ENCODE assay signal across 8 mouse cellular contexts in genomic region chr7:44983944-44984832, GRCm38 (mm10). TPM values are rescaled to one million over a fixed set of nuclear protein-coding genes. Genes with fewer than 3 reads are reported as not detected.
DNase-seq lines count a peak whose midpoint lies in the region; ATAC-seq lines count a peak whose summit lies in the region.
"Had no signal": no experiment of that assay in that cellular context is flagged by ENCODE, and none has a peak within 500 bp of the region (broad histone marks: within the 10 kb centered on the region; RNA-seq: fewer than 3 reads in every experiment).

No protein-coding gene starts in this region.

- no peak for ATAC-seq in lung, embryonic 16.5 days (ENCODE audit: low read depth)
- ATAC-seq in forebrain, embryonic 16.5 days, result no peak
- no peak for ATAC-seq in limb, embryonic 15.5 days (ENCODE audit: insufficient number of reproducible peaks, low FRiP score, low TSS enrichment, low read depth)
- no peak for ATAC-seq in stomach, embryonic 16.5 days (ENCODE audit: insufficient read depth, low FRiP score)

- H3K4me2 ChIP-seq in lung, embryonic 16.5 days (ENCODE audit: low read depth, low read length), result peak overlapping the region; percentile 71; the same call in 1 of the 2 replicates
- H3K4me2 ChIP-seq in forebrain, embryonic 16.5 days (ENCODE audit: low read length), result peak overlapping the region; percentile 79
- H3K4me2 ChIP-seq in limb, embryonic 15.5 days, result peak overlapping the region; percentile 66; the same call in 1 of the 2 replicates
- H3K4me2 ChIP-seq in stomach, embryonic 16.5 days (ENCODE audit: low read depth, low read length), result peak overlapping the region; percentile 56

- no peak overlapping the region; the same call in 1 of the 2 replicates for H3K4me3 ChIP-seq in lung, embryonic 16.5 days (ENCODE audit: low read length)
- H3K4me3 ChIP-seq in forebrain, embryonic 16.5 days (replicated peaks; ENCODE audit: low read length), result peak overlapping the region; percentile 74
- peak overlapping the region; percentile 63 for H3K4me3 ChIP-seq in limb, embryonic 15.5 days
- H3K4me3 ChIP-seq in stomach, embryonic 16.5 days (replicated peaks; ENCODE audit: low read length), result 0 out of 2 replicates have a peak overlapping the region, but pooled peaks have one; percentile 97

- no peak for DNase-seq in lung, postnatal 10 days
- no peak for DNase-seq in left cerebral cortex, adult 8-10 months (ENCODE audit: low spot score in 2 of 2)
- no peak for DNase-seq in testis, postnatal 10 days (ENCODE audit: low spot score)
- DNase-seq: lung, adult 2 months had no signal

- no peak overlapping the region for H3K27ac ChIP-seq in lung, embryonic 16.5 days (ENCODE audit: low read length)
- H3K27ac ChIP-seq in forebrain, embryonic 16.5 days (ENCODE audit: low read length), result no peak overlapping the region
- peak overlapping the region; percentile 50 for H3K27ac ChIP-seq in limb, embryonic 15.5 days
- 0 out of 2 replicates have a peak overlapping the region, but pooled peaks have one; percentile 26 for H3K27ac ChIP-seq in stomach, embryonic 16.5 days (ENCODE audit: low read length)

- H3K27me3 ChIP-seq in lung, embryonic 16.5 days (ENCODE audit: control insufficient read depth, insufficient read depth, low read depth, low read length), result no peaks in the 10 kb centered on the region
- H3K27me3 ChIP-seq in forebrain, embryonic 16.5 days (replicated peaks; ENCODE audit: control insufficient read depth, insufficient read depth, low read length), result no peaks in the 10 kb centered on the region
- no peaks in the 10 kb centered on the region for H3K27me3 ChIP-seq in limb, embryonic 15.5 days
- no peaks in the 10 kb centered on the region for H3K27me3 ChIP-seq in stomach, embryonic 16.5 days (ENCODE audit: control insufficient read depth, insufficient read depth, low read length)

- peak overlapping the region; percentile 10 for H3K9ac ChIP-seq in lung, embryonic 16.5 days (ENCODE audit: low read length)
- H3K9ac ChIP-seq in forebrain, embryonic 16.5 days (replicated peaks; ENCODE audit: low read depth, low read length), result no peak overlapping the region
- H3K9ac ChIP-seq in limb, embryonic 15.5 days, result no peak overlapping the region
- peak overlapping the region; percentile 34; the same call in 1 of the 2 replicates for H3K9ac ChIP-seq in stomach, embryonic 16.5 days (ENCODE audit: low read length)

- H3K4me1 ChIP-seq in lung, embryonic 16.5 days (replicated peaks; ENCODE audit: control insufficient read depth, insufficient read depth, low read length), result peaks cover 20% of the 10 kb centered on the region
- H3K4me1 ChIP-seq in forebrain, embryonic 16.5 days (replicated peaks; ENCODE audit: control insufficient read depth, insufficient read depth, low read length), result peaks cover 31% of the 10 kb centered on the region
- peaks cover 34% of the 10 kb centered on the region for H3K4me1 ChIP-seq in limb, embryonic 15.5 days
- peaks cover 24% of the 10 kb centered on the region for H3K4me1 ChIP-seq in stomach, embryonic 16.5 days (ENCODE audit: control insufficient read depth, insufficient read depth, low read length)

- H3K36me3 ChIP-seq in lung, embryonic 16.5 days (ENCODE audit: control insufficient read depth, insufficient read depth, low read length), result peaks cover 31% of the 10 kb centered on the region
- H3K36me3 ChIP-seq in forebrain, embryonic 16.5 days (ENCODE audit: control insufficient read depth, insufficient read depth), result peaks cover 26% of the 10 kb centered on the region
- H3K36me3 ChIP-seq in limb, embryonic 15.5 days, result peaks cover 43% of the 10 kb centered on the region
- H3K36me3 ChIP-seq in stomach, embryonic 16.5 days (ENCODE audit: control insufficient read depth, insufficient read depth, low read length), result peaks cover 20% of the 10 kb centered on the region

- 57% methylated on average over 7 of the region's 7 CpGs for WGBS in lung, embryonic 16.5 days
- 77% methylated on average over 7 of the region's 7 CpGs for WGBS in forebrain, embryonic 16.5 days
- 74% methylated on average over 7 of the region's 7 CpGs for WGBS in limb, embryonic 15.5 days
- 67% methylated on average over 7 of the region's 7 CpGs for WGBS in stomach, embryonic 16.5 days

- no peaks in the 10 kb centered on the region for H3K9me3 ChIP-seq in lung, embryonic 16.5 days (ENCODE audit: control insufficient read depth, low read length)
- H3K9me3 ChIP-seq in forebrain, embryonic 16.5 days (ENCODE audit: control insufficient read depth, low read length), result no peaks in the 10 kb centered on the region
- H3K9me3 ChIP-seq in limb, embryonic 15.5 days, result no peaks in the 10 kb centered on the region
- no peaks in the 10 kb centered on the region for H3K9me3 ChIP-seq in stomach, embryonic 16.5 days (replicated peaks; ENCODE audit: control insufficient read depth, low read length)

RNA-seq across cellular contexts. Expression of gene Prmt1, which starts 2.2 kb away (rescaled TPM):
- polyA plus RNA-seq in lung, embryonic 16.5 days (2015; fragmentation: Nextera tagmentation; extraction: Ambion mirVana), result 413 and 457 TPM in 2 replicates
- 646 and 707 TPM in 2 replicates for polyA plus RNA-seq in forebrain, embryonic 16.5 days (2015; fragmentation: Nextera tagmentation; extraction: Ambion mirVana)
- polyA plus RNA-seq in limb, embryonic 15.5 days (2015; fragmentation: Nextera tagmentation; extraction: Ambion mirVana), result 408 and 429 TPM in 2 replicates
- polyA plus RNA-seq in stomach, embryonic 16.5 days (2015; fragmentation: Nextera tagmentation; extraction: Ambion mirVana), result 302 and 324 TPM in 2 replicates
- 100 to 1,000 TPM; 153 to 178 (median 175) TPM for total RNA-seq in left cerebral cortex, adult 8-10 months (2022)

RNA-seq across cellular contexts. Expression of gene Cpt1c, which starts 9.5 kb away (rescaled TPM):
- 17.1 and 17.5 TPM in 2 replicates for polyA plus RNA-seq in lung, embryonic 16.5 days (2015; fragmentation: Nextera tagmentation; extraction: Ambion mirVana)
- 49.1 and 63.9 TPM in 2 replicates for polyA plus RNA-seq in forebrain, embryonic 16.5 days (2015; fragmentation: Nextera tagmentation; extraction: Ambion mirVana)
- 27.9 and 28.3 TPM in 2 replicates for polyA plus RNA-seq in limb, embryonic 15.5 days (2015; fragmentation: Nextera tagmentation; extraction: Ambion mirVana)
- 19.9 and 23.4 TPM in 2 replicates for polyA plus RNA-seq in stomach, embryonic 16.5 days (2015; fragmentation: Nextera tagmentation; extraction: Ambion mirVana)
- 100 to 1,000 TPM in 1 of 4 experiments, 10 to 100 TPM in 3; 95.5 to 101 (median 98.3) TPM for total RNA-seq in left cerebral cortex, adult 8-10 months (2022)

RNA-seq across cellular contexts. Expression of gene Irf3, which starts 13.3 kb away (rescaled TPM):
- polyA plus RNA-seq in lung, embryonic 16.5 days (2015; fragmentation: Nextera tagmentation; extraction: Ambion mirVana), result 96.5 and 108 TPM in 2 replicates
- 56.2 and 60.6 TPM in 2 replicates for polyA plus RNA-seq in forebrain, embryonic 16.5 days (2015; fragmentation: Nextera tagmentation; extraction: Ambion mirVana)
- 101 and 105 TPM in 2 replicates for polyA plus RNA-seq in limb, embryonic 15.5 days (2015; fragmentation: Nextera tagmentation; extraction: Ambion mirVana)
- 96.2 and 96.4 TPM in 2 replicates for polyA plus RNA-seq in stomach, embryonic 16.5 days (2015; fragmentation: Nextera tagmentation; extraction: Ambion mirVana)
- total RNA-seq in left cerebral cortex, adult 8-10 months (2022), result 10 to 100 TPM; 23.6 to 42.1 (median 32.8) TPM

RNA-seq across cellular contexts. Expression of gene Bcl2l12, which starts 14.3 kb away (rescaled TPM):
- 62.0 and 64.5 TPM in 2 replicates for polyA plus RNA-seq in lung, embryonic 16.5 days (2015; fragmentation: Nextera tagmentation; extraction: Ambion mirVana)
- 15.3 and 16.0 TPM in 2 replicates for polyA plus RNA-seq in forebrain, embryonic 16.5 days (2015; fragmentation: Nextera tagmentation; extraction: Ambion mirVana)
- 58.8 and 59.4 TPM in 2 replicates for polyA plus RNA-seq in limb, embryonic 15.5 days (2015; fragmentation: Nextera tagmentation; extraction: Ambion mirVana)
- polyA plus RNA-seq in stomach, embryonic 16.5 days (2015; fragmentation: Nextera tagmentation; extraction: Ambion mirVana), result 43.8 and 45.8 TPM in 2 replicates
- total RNA-seq in left cerebral cortex, adult 8-10 months (2022), result 1 to 10 TPM; 2.3 to 5.1 (median 2.8) TPM

RNA-seq across cellular contexts. Expression of gene Scaf1, which starts 32.0 kb away (rescaled TPM):
- 28.9 and 30.7 TPM in 2 replicates for polyA plus RNA-seq in lung, embryonic 16.5 days (2015; fragmentation: Nextera tagmentation; extraction: Ambion mirVana)
- polyA plus RNA-seq in forebrain, embryonic 16.5 days (2015; fragmentation: Nextera tagmentation; extraction: Ambion mirVana), result 42.1 and 44.3 TPM in 2 replicates
- polyA plus RNA-seq in limb, embryonic 15.5 days (2015; fragmentation: Nextera tagmentation; extraction: Ambion mirVana), result 34.8 TPM in 2 replicates
- 22.9 and 24.5 TPM in 2 replicates for polyA plus RNA-seq in stomach, embryonic 16.5 days (2015; fragmentation: Nextera tagmentation; extraction: Ambion mirVana)
- 100 to 1,000 TPM; 164 to 171 (median 170) TPM for total RNA-seq in left cerebral cortex, adult 8-10 months (2022)

Comparison
In these comparisons a context has a peak if more than half of its experiments do, and no peak if none do; other contexts are left out.
1. H3K27ac ChIP-seq: peak in limb, embryonic 15.5 days (single experiment) and stomach, embryonic 16.5 days (single experiment); none in lung, embryonic 16.5 days (single experiment) and forebrain, embryonic 16.5 days (single experiment).
2. H3K9ac ChIP-seq: peak in lung, embryonic 16.5 days (single experiment) and stomach, embryonic 16.5 days (single experiment); none in forebrain, embryonic 16.5 days (single experiment) and limb, embryonic 15.5 days (single experiment).
3. Peak in every context shown above with its lines, with median percentiles within 50 percentile points of each other: H3K4me2 ChIP-seq.